ENCODE assay signal across 10 mouse cellular contexts in the genomic region with DNA sequence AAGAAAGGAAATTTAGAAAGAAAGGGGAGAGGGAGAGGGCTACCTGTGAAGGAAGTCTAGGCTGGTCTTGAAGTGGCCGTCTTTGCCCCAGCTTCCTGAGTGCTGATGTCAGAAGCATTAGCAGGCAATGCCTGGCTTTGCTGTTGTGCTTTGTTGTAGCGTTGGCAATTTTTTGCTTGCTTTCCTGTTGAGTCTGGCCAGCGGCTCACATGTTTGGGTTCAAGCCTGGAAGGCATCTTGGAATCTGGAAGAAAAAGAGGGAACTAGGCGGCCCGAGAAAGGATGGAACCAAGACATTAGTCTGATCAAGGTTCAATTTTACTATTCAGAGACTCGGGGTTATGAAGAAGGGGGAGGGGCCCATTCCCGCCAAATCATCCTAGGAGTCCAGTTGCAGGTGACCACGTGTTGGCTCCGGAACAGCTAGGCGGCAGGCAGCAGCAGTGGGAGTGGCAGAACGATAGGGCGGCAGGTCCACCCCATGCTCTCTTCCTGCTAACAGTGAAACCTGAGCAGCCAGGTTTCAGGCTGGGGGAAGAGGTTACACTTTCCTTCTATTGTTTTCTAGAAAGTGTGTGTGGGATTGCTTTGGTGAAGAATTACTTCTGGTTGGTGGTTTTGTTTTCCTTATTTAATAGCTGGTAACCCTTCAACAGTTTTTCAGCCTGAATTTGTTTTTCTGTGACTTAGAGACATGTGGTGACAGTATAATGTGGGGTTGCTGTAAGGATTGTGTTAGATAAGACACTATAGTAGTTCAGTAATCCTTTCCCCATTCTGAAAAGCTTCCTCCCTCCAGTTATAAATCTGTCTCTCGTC. TPM values are rescaled to one million over a fixed set of nuclear protein-coding genes. Genes with fewer than 3 reads are reported as not detected.
DNase-seq lines count a peak whose midpoint lies in the region; ATAC-seq lines count a peak whose summit lies in the region.
"Had no signal": no experiment of that assay in that cellular context is flagged by ENCODE, and none has a peak within 500 bp of the region (broad histone marks: within the 10 kb centered on the region; RNA-seq: fewer than 3 reads in every experiment).

No protein-coding gene starts in this region.

- H3K36me3 ChIP-seq in heart, embryonic 10.5 days, result no peaks in the 10 kb centered on the region
- H3K36me3 ChIP-seq in intestine, embryonic 16.5 days (ENCODE audit: control insufficient read depth, insufficient read depth, low read length), result no peaks in the 10 kb centered on the region
- H3K36me3 ChIP-seq in limb, embryonic 13.5 days, result no peaks in the 10 kb centered on the region
- no peaks in the 10 kb centered on the region for H3K36me3 ChIP-seq in midbrain, embryonic 11.5 days (ENCODE audit: control insufficient read depth, insufficient read depth, low read length)

- H3K27me3 ChIP-seq in heart, embryonic 10.5 days (ENCODE audit: insufficient read depth, poor library complexity, severe bottlenecking), result no peaks in the 10 kb centered on the region
- no peaks in the 10 kb centered on the region for H3K27me3 ChIP-seq in intestine, embryonic 16.5 days (replicated peaks; ENCODE audit: control insufficient read depth, insufficient read depth, low read length)
- no peaks in the 10 kb centered on the region for H3K27me3 ChIP-seq in limb, embryonic 13.5 days
- no peaks in the 10 kb centered on the region for H3K27me3 ChIP-seq in midbrain, embryonic 11.5 days (ENCODE audit: control insufficient read depth, insufficient read depth, low read length)

- ATAC-seq in CD4-positive, CD25-positive, alpha-beta regulatory T cell, adult 4 months, result peak; percentile 32
- 0 out of 2 replicates have a peak, but pooled peaks have one; percentile 14 for ATAC-seq in intestine, embryonic 16.5 days
- no peak for ATAC-seq in limb, embryonic 13.5 days (ENCODE audit: low FRiP score, low read depth)
- ATAC-seq in midbrain, embryonic 11.5 days (ENCODE audit: low FRiP score), result no peak
- ATAC-seq in monocyte, adult 5-6 weeks (replicated peaks; ENCODE audit: insufficient number of reproducible peaks, low FRiP score, low TSS enrichment, poor library complexity, severe bottlenecking), result no peak

- H3K9me3 ChIP-seq in heart, embryonic 10.5 days, result no peaks in the 10 kb centered on the region
- H3K9me3 ChIP-seq in intestine, embryonic 16.5 days (ENCODE audit: control insufficient read depth, low read length), result no peaks in the 10 kb centered on the region
- no peaks in the 10 kb centered on the region for H3K9me3 ChIP-seq in limb, embryonic 13.5 days
- no peaks in the 10 kb centered on the region for H3K9me3 ChIP-seq in midbrain, embryonic 11.5 days (ENCODE audit: control insufficient read depth, low read length)

- no peak overlapping the region for H3K4me2 ChIP-seq in intestine, embryonic 16.5 days (ENCODE audit: low read depth, low read length)
- H3K4me2 ChIP-seq in limb, embryonic 13.5 days (replicated peaks), result peak overlapping the region; percentile 38
- no peak overlapping the region for H3K4me2 ChIP-seq in midbrain, embryonic 11.5 days

- peaks cover 11% of the 10 kb centered on the region for H3K4me1 ChIP-seq in heart, embryonic 10.5 days
- H3K4me1 ChIP-seq in intestine, embryonic 16.5 days (ENCODE audit: control insufficient read depth, insufficient read depth, low read length), result peaks cover 3% of the 10 kb centered on the region; the same call in 1 of the 2 replicates
- H3K4me1 ChIP-seq in limb, embryonic 13.5 days, result peaks cover 12% of the 10 kb centered on the region
- H3K4me1 ChIP-seq in midbrain, embryonic 11.5 days (ENCODE audit: control insufficient read depth, insufficient read depth, low read length), result no peaks in the 10 kb centered on the region

- peak; percentile 73 for DNase-seq in heart, embryonic 10.5 days (ENCODE audit: low spot score)
- DNase-seq in heart, adult 8-10 months (ENCODE audit: low spot score), result no peak
- no peak for DNase-seq in midbrain, embryonic 11.5 days (ENCODE audit: low spot score, missing footprints)
- DNase-seq in layer of hippocampus, adult 11-12 months (ENCODE audit: low spot score), result no peak
- DNase-seq: adrenal gland, postnatal 25 days; cerebellum, postnatal 36 days had no signal

- 16% methylated on average over 13 of the region's 13 CpGs for WGBS in heart, embryonic 10.5 days
- WGBS in intestine, embryonic 16.5 days, result 15% methylated on average over 13 of the region's 13 CpGs
- 13% methylated on average over 13 of the region's 13 CpGs for WGBS in limb, embryonic 13.5 days
- 34% methylated on average over 13 of the region's 13 CpGs for WGBS in midbrain, embryonic 11.5 days

- peak overlapping the region; percentile 10; the same call in 1 of the 2 replicates for H3K9ac ChIP-seq in intestine, embryonic 16.5 days (ENCODE audit: low read depth, low read length)
- H3K9ac ChIP-seq in limb, embryonic 13.5 days, result peak overlapping the region; percentile 32; the same call in 1 of the 2 replicates
- H3K9ac ChIP-seq in midbrain, embryonic 11.5 days (ENCODE audit: low read length), result no peak overlapping the region

- H3K4me3 ChIP-seq in heart, embryonic 10.5 days, result no peak overlapping the region
- H3K4me3 ChIP-seq in intestine, embryonic 16.5 days (ENCODE audit: low read length), result no peak overlapping the region
- H3K4me3 ChIP-seq in limb, embryonic 13.5 days, result no peak overlapping the region
- H3K4me3 ChIP-seq in midbrain, embryonic 11.5 days (ENCODE audit: low read depth, low read length), result no peak overlapping the region

- peak overlapping the region; percentile 48; the same call in 1 of the 2 replicates for H3K27ac ChIP-seq in heart, embryonic 10.5 days
- peak overlapping the region; percentile 45 for H3K27ac ChIP-seq in intestine, embryonic 16.5 days (ENCODE audit: low read length)
- H3K27ac ChIP-seq in limb, embryonic 13.5 days, result no peak overlapping the region
- H3K27ac ChIP-seq in midbrain, embryonic 11.5 days (ENCODE audit: low read depth, low read length), result no peak overlapping the region

RNA-seq across cellular contexts. Expression of a gene that starts 48.6 kb away (rescaled TPM):
- 0.22 and 0.31 TPM in 2 replicates for polyA plus RNA-seq in heart, embryonic 10.5 days (2016; fragmentation: Nextera tagmentation; extraction: Ambion mirVana)
- total RNA-seq in heart, adult 8-10 months (2022), result under 1 TPM in 3 of 4 experiments, not detected in 1; 0.16 to 0.29 (median 0.19) TPM
- polyA plus RNA-seq in CD4-positive, CD25-positive, alpha-beta regulatory T cell, adult 4 months (2017; shearing (Covaris generic)), result 1 to 10 TPM in 1 of 2 experiments, under 1 TPM in 1; 0.28 to 1.1 TPM
- polyA plus RNA-seq in intestine, embryonic 16.5 days (2015; fragmentation: Nextera tagmentation; extraction: Ambion mirVana), result 0.53 and 0.70 TPM in 2 replicates
- 0.93 and 1.3 TPM in 2 replicates for polyA plus RNA-seq in limb, embryonic 13.5 days (2015; fragmentation: Nextera tagmentation; extraction: Ambion mirVana)
- 0.21 and 0.30 TPM in 2 replicates for polyA plus RNA-seq in midbrain, embryonic 11.5 days (2014; fragmentation: Nextera tagmentation; extraction: Ambion mirVana)
- 3.7 to 4.4 TPM in 2 of 3 replicates, not detected in the other for total RNA-seq in monocyte, adult 5-6 weeks (2017)

RNA-seq across cellular contexts. Expression of a gene that starts 48.7 kb away (rescaled TPM):
- polyA plus RNA-seq in heart, embryonic 10.5 days (2016; fragmentation: Nextera tagmentation; extraction: Ambion mirVana), result 11.2 and 12.1 TPM in 2 replicates
- 1 to 10 TPM in 2 of 4 experiments, under 1 TPM in 2; 0.72 to 2.0 (median 1.2) TPM for total RNA-seq in heart, adult 8-10 months (2022)
- polyA plus RNA-seq in CD4-positive, CD25-positive, alpha-beta regulatory T cell, adult 4 months (2017; shearing (Covaris generic)), result 1 to 10 TPM; 1.2 to 1.7 TPM
- polyA plus RNA-seq in intestine, embryonic 16.5 days (2015; fragmentation: Nextera tagmentation; extraction: Ambion mirVana), result 4.7 and 5.3 TPM in 2 replicates
- polyA plus RNA-seq in limb, embryonic 13.5 days (2015; fragmentation: Nextera tagmentation; extraction: Ambion mirVana), result 10.0 and 10.2 TPM in 2 replicates
- 13.6 and 15.7 TPM in 2 replicates for polyA plus RNA-seq in midbrain, embryonic 11.5 days (2014; fragmentation: Nextera tagmentation; extraction: Ambion mirVana)
- total RNA-seq in monocyte, adult 5-6 weeks (2017), result 2.6 to 6.8 TPM (median 6.5 TPM) in 3 replicates

Comparison
In these comparisons a context has a peak if more than half of its experiments do, and no peak if none do; other contexts are left out.
1. H3K27ac ChIP-seq: peak in heart, embryonic 10.5 days (single experiment) and intestine, embryonic 16.5 days (single experiment); none in limb, embryonic 13.5 days (single experiment) and midbrain, embryonic 11.5 days (single experiment).
2. ATAC-seq: peak in CD4-positive, CD25-positive, alpha-beta regulatory T cell, adult 4 months (single experiment) and intestine, embryonic 16.5 days (single experiment); none in limb, embryonic 13.5 days (single experiment), midbrain, embryonic 11.5 days (single experiment) and monocyte, adult 5-6 weeks (single experiment).